Comparison of ENCODE assay signal across 10 mouse cellular contexts in the genomic region with DNA sequence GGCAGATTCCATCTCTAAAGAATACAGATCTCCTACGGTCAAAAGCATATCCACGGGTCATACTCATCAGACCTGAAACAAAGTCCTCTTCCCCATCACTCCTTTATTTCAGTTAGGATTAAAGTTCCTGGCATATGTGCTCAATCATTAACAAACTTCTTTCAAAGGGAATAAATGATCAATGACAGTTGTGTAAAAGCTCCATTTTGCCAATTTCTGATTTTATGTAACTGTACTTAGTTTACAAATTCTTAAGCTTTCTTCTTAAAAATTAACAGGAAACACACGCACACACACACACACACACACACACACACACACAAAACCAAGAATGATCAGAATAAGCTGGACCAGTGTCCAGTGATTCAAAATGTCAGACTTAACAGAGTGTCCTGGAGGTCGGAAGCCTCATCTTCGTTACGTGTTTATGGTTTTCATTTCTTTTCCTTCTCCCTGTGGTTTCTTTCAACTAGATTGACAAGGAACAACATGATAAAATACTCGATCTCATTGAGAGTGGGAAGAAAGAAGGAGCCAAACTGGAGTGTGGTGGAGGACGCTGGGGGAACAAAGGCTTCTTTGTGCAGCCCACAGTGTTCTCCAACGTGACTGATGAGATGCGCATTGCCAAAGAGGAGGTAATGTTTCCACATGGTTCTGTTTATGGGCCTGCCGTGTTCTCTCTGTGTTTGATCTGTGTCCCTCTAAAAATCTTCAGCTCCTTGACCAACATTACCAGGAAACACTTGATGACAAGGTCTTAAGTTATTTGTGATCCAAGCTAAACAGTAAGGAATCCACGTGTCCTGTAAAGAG.
A peak's percentile ranks its signal among the peaks of the same experiment; 100 is the strongest.
DNase-seq lines count a peak whose midpoint lies in the region; ATAC-seq and TF ChIP-seq lines count a peak whose summit lies in the region.
"Had no signal": no experiment of that assay in that cellular context is flagged by ENCODE, and none has a peak within 500 bp of the region (broad histone marks: within the 10 kb centered on the region; RNA-seq: fewer than 3 reads in every experiment).

No protein-coding gene starts in this region.

- H3K36me3 ChIP-seq in lung, embryonic 14.5 days (ENCODE audit: insufficient read depth), result no peaks in the 10 kb centered on the region
- H3K36me3 ChIP-seq in forebrain, embryonic 13.5 days (ENCODE audit: poor library complexity, severe bottlenecking), result no peaks in the 10 kb centered on the region
- H3K36me3 ChIP-seq: lung, embryonic 15.5 days; neural tube, embryonic 13.5 days had no signal

- 63% methylated on average over 12 of the region's 12 CpGs for WGBS in lung, embryonic 14.5 days
- 33% methylated on average over 12 of the region's 12 CpGs for WGBS in forebrain, embryonic 13.5 days

- H3K4me1 ChIP-seq in lung, embryonic 14.5 days (ENCODE audit: insufficient read depth), result no peaks in the 10 kb centered on the region
- H3K4me1 ChIP-seq in forebrain, embryonic 13.5 days, result no peaks in the 10 kb centered on the region
- H3K4me1 ChIP-seq: lung, embryonic 15.5 days had no signal

- H3K9ac ChIP-seq in lung, embryonic 14.5 days, result no peak overlapping the region
- H3K9ac ChIP-seq in forebrain, embryonic 13.5 days, result no peak overlapping the region
- H3K9ac ChIP-seq: lung, embryonic 15.5 days; neural tube, embryonic 13.5 days had no signal

- no peak for ATAC-seq in lung, embryonic 14.5 days (ENCODE audit: insufficient read depth)
- ATAC-seq in forebrain, embryonic 13.5 days, result peak; percentile 59
- ATAC-seq in megakaryocyte progenitor cell, adult 5-6 weeks (replicated peaks; ENCODE audit: poor library complexity), result no peak

- peak; percentile 2 for DNase-seq in cerebellum, adult 9-11 months
- no peak for DNase-seq in cerebellum, postnatal 4 days (ENCODE audit: low spot score in 2 of 2)
- peak; percentile 2 for DNase-seq in lung, embryonic 14.5 days
- no peak for DNase-seq in lung, postnatal 36 days
- DNase-seq in mesoderm, embryonic 11.5 days (ENCODE audit: low read depth, low spot score), result peak; percentile 78
- DNase-seq in natural killer cell, adult 2 months (ENCODE audit: low spot score in 2 of 2), result no peak

- no peak overlapping the region for H3K4me3 ChIP-seq in lung, embryonic 14.5 days (ENCODE audit: low read depth, low read length)
- H3K4me3 ChIP-seq in forebrain, embryonic 13.5 days, result no peak overlapping the region
- H3K4me3 ChIP-seq: lung, embryonic 15.5 days; neural tube, embryonic 13.5 days had no signal

- H3K9me3 ChIP-seq in lung, embryonic 14.5 days (ENCODE audit: low read depth, low read length), result no peaks in the 10 kb centered on the region
- H3K9me3 ChIP-seq in forebrain, embryonic 13.5 days (replicated peaks), result no peaks in the 10 kb centered on the region
- H3K9me3 ChIP-seq: lung, embryonic 15.5 days; neural tube, embryonic 13.5 days had no signal

- no peak overlapping the region for H3K4me2 ChIP-seq in lung, embryonic 14.5 days
- no peak overlapping the region for H3K4me2 ChIP-seq in forebrain, embryonic 13.5 days
- H3K4me2 ChIP-seq: lung, embryonic 15.5 days; neural tube, embryonic 13.5 days had no signal

- H3K27me3 ChIP-seq in lung, embryonic 14.5 days (ENCODE audit: insufficient read depth, low read length), result no peaks in the 10 kb centered on the region
- H3K27me3 ChIP-seq in forebrain, embryonic 13.5 days, result no peaks in the 10 kb centered on the region
- H3K27me3 ChIP-seq: lung, embryonic 15.5 days; neural tube, embryonic 13.5 days had no signal

- no peak overlapping the region for H3K27ac ChIP-seq in lung, embryonic 14.5 days (ENCODE audit: low read depth)
- H3K27ac ChIP-seq in forebrain, embryonic 13.5 days, result no peak overlapping the region
- H3K27ac ChIP-seq: lung, embryonic 15.5 days; neural tube, embryonic 13.5 days had no signal

- TF ChIP-seq CTCF in lung, embryonic 14.5 days (IDR thresholded peaks at IDR 0.05; ENCODE audit: low read depth), result no peak

Comparison
In these comparisons a context has a peak if more than half of its experiments do, and no peak if none do; other contexts are left out.
1. DNase-seq: peak in cerebellum, adult 9-11 months (single experiment), lung, embryonic 14.5 days (single experiment) and mesoderm, embryonic 11.5 days (single experiment); none in cerebellum, postnatal 4 days (0 of 2), lung, postnatal 36 days (single experiment) and natural killer cell, adult 2 months (0 of 2).